In genomic region chr10:117754609-117754940, GRCm38 (mm10) we compare ENCODE assay signal across 14 mouse cellular contexts.
"Had no signal": no experiment of that assay in that cellular context is flagged by ENCODE, and none has a peak within 500 bp of the region (broad histone marks: within the 10 kb centered on the region; RNA-seq: fewer than 3 reads in every experiment).

No protein-coding gene starts in this region.

- ATAC-seq: hindbrain, postnatal 0 days; midbrain, embryonic 15.5 days had no signal

- DNase-seq: kidney, adult 18-20 months; kidney, postnatal 14 days; layer of hippocampus, adult 9-11 months; lung, adult 2 months; lung, postnatal 10 days; lung, postnatal 4 days had no signal

- H3K27me3 ChIP-seq: kidney, embryonic 15.5 days; limb, embryonic 15.5 days; megakaryocyte, embryonic 14.5 days; midbrain, embryonic 15.5 days; neural tube, embryonic 12.5 days; stomach, embryonic 15.5 days had no signal

- H3K27ac ChIP-seq: hindbrain, postnatal 0 days; kidney, embryonic 15.5 days; limb, embryonic 15.5 days; midbrain, embryonic 15.5 days; neural tube, embryonic 12.5 days; stomach, embryonic 15.5 days had no signal

- H3K9ac ChIP-seq: kidney, embryonic 15.5 days; limb, embryonic 15.5 days; midbrain, embryonic 15.5 days; neural tube, embryonic 12.5 days; stomach, embryonic 15.5 days had no signal

- H3K4me3 ChIP-seq: kidney, embryonic 15.5 days; limb, embryonic 15.5 days; midbrain, embryonic 15.5 days; neural tube, embryonic 12.5 days; stomach, embryonic 15.5 days had no signal

- H3K4me1 ChIP-seq: kidney, embryonic 15.5 days; limb, embryonic 15.5 days; midbrain, embryonic 15.5 days; neural tube, embryonic 12.5 days; stomach, embryonic 15.5 days had no signal

- H3K4me2 ChIP-seq: kidney, embryonic 15.5 days; limb, embryonic 15.5 days; midbrain, embryonic 11.5 days; midbrain, embryonic 15.5 days; neural tube, embryonic 12.5 days; stomach, embryonic 15.5 days had no signal

- H3K9me3 ChIP-seq: kidney, embryonic 15.5 days; limb, embryonic 15.5 days; midbrain, embryonic 15.5 days; neural tube, embryonic 12.5 days; stomach, embryonic 15.5 days had no signal
